Mouse (Mus musculus) kidney, adult 2 months (tissue): ENCODE results near the gene Tmem106a. TPM values are rescaled to one million over a fixed set of nuclear protein-coding genes. Genes with fewer than 3 reads are reported as not detected.
"Not testable (repeated sequence)": the region's sequence is repeated elsewhere in the genome, so short reads cannot be mapped to it uniquely, and the experiment has no call there.

Experiments
- DNase-seq: peaks from one replicate; pipeline ENCODE4 v3.0.0; 2021
- H3K27ac ChIP-seq: fragments of 200-500 bp; 2 replicates; pipeline ENCODE4 v1.5.1; 2012; ENCODE audit warnings: low read depth, low read length, control low read depth, inconsistent platforms; ENCODE audit not compliant: insufficient read depth
- H3K27me3 ChIP-seq: fragments of 200-500 bp; replicated peaks from 2 replicates; pipeline ENCODE4 v1.6.1; 2012; ENCODE audit warnings: mild to moderate bottlenecking, moderate library complexity, low read length, inconsistent platforms; ENCODE audit not compliant: control insufficient read depth, insufficient read depth
- H3K36me3 ChIP-seq: fragments of 200-500 bp; 2 replicates; pipeline ENCODE4 v1.6.1; 2012; ENCODE audit warnings: mild to moderate bottlenecking, moderate library complexity, low read length, inconsistent platforms; ENCODE audit not compliant: control insufficient read depth, insufficient read depth
- H3K4me1 ChIP-seq: fragments of 200-500 bp; 2 replicates; pipeline ENCODE4 v1.6.1; 2011; ENCODE audit warnings: low read length; ENCODE audit not compliant: control insufficient read depth, insufficient read depth
- H3K4me3 ChIP-seq: fragments of 200-500 bp; 2 replicates; pipeline ENCODE4 v1.5.1; 2011; ENCODE audit warnings: mild to moderate bottlenecking, low read depth, low read length, control low read depth; ENCODE audit not compliant: insufficient read depth
- CTCF ChIP-seq: fragments of 200-500 bp; conservative IDR thresholded peaks from 2 replicates; pipeline ENCODE4 v1.5.1; 2011; ENCODE audit warnings: low read depth, mild to moderate bottlenecking, control low read depth, low read length, moderate library complexity, mixed read lengths; ENCODE audit not compliant: insufficient read depth, insufficient read length
- POLR2A ChIP-seq: fragments of 200-500 bp; IDR thresholded peaks from one replicate; pipeline ENCODE4 v1.6.1; 2011; ENCODE audit warnings: low read depth, low read length, control low read depth
- WGBS: fragments of 180-500 bp; shearing (Covaris S2); methylation state at CpG from one replicate; pipeline ENCODE4 v1.1.7; 2018; 5-methylcytosine and 5-hydroxymethylcytosine counted together
- polyA plus RNA-seq: library from polyadenylated mRNA; depleted of rRNA; stranded (reverse); fragments of >200 nt; gene quantifications from 2 replicates; pipeline ENCODE4 v1.2.3, GENCODE M21; 2012

The Tmem106a gene
- polyA plus RNA-seq, 1 experiment: 392 TPM

GRCm38 (mm10) chr11:101599156-101599555, 17.1 kb downstream of the Tmem106a start, which contains the start of gene Gm11634:
Gm11634 (minus strand) TSS chr11:101599256.
- TF ChIP-seq POLR2A (no peak), CTCF (no peak)
- no peak for DNase-seq
- Histone ChIP-seq H3K4me1 (no peaks in the 10 kb centered on the region), H3K27ac (no peak within 1 kb of the TSS), H3K36me3 (no peaks in the 10 kb centered on the region), H3K27me3 (no peaks in the 10 kb centered on the region), H3K4me3 (no peak within 1 kb of the TSS)
- 80% methylated on average over 6 of the region's 6 CpGs for WGBS

- Histone ChIP-seq H3K4me3 (no peak overlapping the region), H3K4me1 (no peaks in the 10 kb centered on the region), H3K36me3 (no peaks in the 10 kb centered on the region), H3K27me3 (no peaks in the 10 kb centered on the region), H3K27ac (no peak overlapping the region)
- TF ChIP-seq POLR2A (no peak), CTCF (no peak)
- DNase-seq: peak; percentile 68
- 5% methylated on average over 3 of the region's 3 CpGs for WGBS
Observed at GRCm38 (mm10) chr11:101602491-101602890, 20.4 kb downstream of the Tmem106a start.

GRCm38 (mm10) chr11:101604116-101604515, 22.1 kb downstream of the Tmem106a start:
- TF ChIP-seq POLR2A (no peak), CTCF (no peak)

GRCm38 (mm10) chr11:101604531-101605453, 22.8 kb downstream of the Tmem106a start:
- WGBS: under 1% methylated on average over 30 of the region's 30 CpGs
- DNase-seq: peak; percentile 86

More at GRCm38 (mm10) chr11:101604116-101604515, 22.1 kb downstream of the Tmem106a start:
- Histone ChIP-seq H3K27ac (no peak overlapping the region), H3K36me3 (no peaks in the 10 kb centered on the region), H3K4me3 (no peak overlapping the region), H3K4me1 (no peaks in the 10 kb centered on the region), H3K27me3 (no peaks in the 10 kb centered on the region)
- WGBS: 21% methylated on average over 3 of the region's 3 CpGs
- no peak for DNase-seq

GRCm38 (mm10) chr11:101607134-101607533, 25.1 kb downstream of the Tmem106a start:
- not testable (repeated sequence) for H3K27ac ChIP-seq, H3K4me3 ChIP-seq, H3K4me1 ChIP-seq, H3K36me3 ChIP-seq, DNase-seq, H3K27me3 ChIP-seq
- 85% methylated on average over 4 of the region's 4 CpGs for WGBS

More at GRCm38 (mm10) chr11:101604531-101605453, 22.8 kb downstream of the Tmem106a start:
- peak overlapping the region; percentile 16; the same call in 1 of the 2 replicates for H3K4me3 ChIP-seq
- not testable (repeated sequence) for H3K4me1 ChIP-seq, H3K36me3 ChIP-seq, H3K27ac ChIP-seq, H3K27me3 ChIP-seq

GRCm38 (mm10) chr11:101610445-101610844, 28.4 kb downstream of the Tmem106a start:
- H3K27ac ChIP-seq: no peak overlapping the region
- TF ChIP-seq CTCF: no peak
- TF ChIP-seq POLR2A: no peak
- no peaks in the 10 kb centered on the region for H3K27me3 ChIP-seq
- H3K4me1 ChIP-seq: no peaks in the 10 kb centered on the region
- H3K36me3 ChIP-seq: no peaks in the 10 kb centered on the region
- 23% methylated on average over 11 of the region's 11 CpGs for WGBS
- no peak for DNase-seq
- no peak overlapping the region for H3K4me3 ChIP-seq

- Histone ChIP-seq H3K4me3 (no peak overlapping the region), H3K36me3 (no peaks in the 10 kb centered on the region), H3K27me3 (no peaks in the 10 kb centered on the region), H3K4me1 (no peaks in the 10 kb centered on the region), H3K27ac (no peak overlapping the region)
- TF ChIP-seq POLR2A (no peak), CTCF (no peak)
- DNase-seq: no peak
- 67% methylated on average over 6 of the region's 6 CpGs for WGBS
Observed at GRCm38 (mm10) chr11:101613596-101613995, 31.6 kb downstream of the Tmem106a start.
